Mouse (Mus musculus) naive thymus-derived CD4-positive, alpha-beta T cell, adult 5 months (primary cell): ENCODE results near the gene Defb48. TPM values are rescaled to one million over a fixed set of nuclear protein-coding genes. Genes with fewer than 3 reads are reported as not detected.

Source experiments
- polyA plus RNA-seq: library from polyadenylated mRNA; unstranded; fragments of 100-300 nt; shearing (Covaris generic); gene quantifications from one replicate; pipeline ENCODE4 v1.2.1, GENCODE M21; 2017

The Defb48 gene
- polyA plus RNA-seq, result not detected

GRCm38 (mm10) chr14:62984410-62984809 lies at the start of gene Defb48:
Gene Defb48 (minus strand): TSS chr14:62984510.

GRCm38 (mm10) chr14:63011471-63011870 lies 27.2 kb upstream of the Defb48 start, which contains the start of gene Defb43:
Gene Defb43 (plus strand): TSS chr14:63011771.

GRCm38 (mm10) chr14:62997777-62998176 lies 13.5 kb upstream of the Defb48 start, which contains the start of gene Defb47:
Gene Defb47 (plus strand): TSS chr14:62998077.

Other genes starting within 250 kb of the Defb48 start
- gene Ints6, start 223.3 kb downstream of the Defb48 start, polyA plus RNA-seq, result 73.4 TPM
- 6.5 TPM for gene Wdfy2, start 146.8 kb downstream of the Defb48 start, polyA plus RNA-seq
- gene Defb47, start 13.6 kb upstream of the Defb48 start, polyA plus RNA-seq, result not detected
- gene Defb43, start 27.3 kb upstream of the Defb48 start, polyA plus RNA-seq, result not detected
- gene Defb42, start 62.5 kb upstream of the Defb48 start, polyA plus RNA-seq, result not detected
- not detected for gene Defb30, start 65.5 kb upstream of the Defb48 start, polyA plus RNA-seq